Mouse (Mus musculus) G1E (cell line): Measurements from ENCODE around the gene Pkd1l2.

Source experiments
- CTCF ChIP-seq: IDR thresholded peaks from 2 replicates; pipeline ENCODE4 v1.5.1; 2012; ENCODE audit warnings: low read depth, low read length, inconsistent platforms, mixed read lengths
- GATA1 ChIP-seq: IDR thresholded peaks from 2 replicates; pipeline ENCODE4 v1.6.1; 2012; ENCODE audit warnings: borderline replicate concordance, low read length, inconsistent platforms, mixed read lengths
- TAL1 ChIP-seq: conservative IDR thresholded peaks from 2 replicates; pipeline ENCODE4 v1.6.1; 2012; ENCODE audit warnings: low read depth, low read length, inconsistent platforms, mixed read lengths

GRCm38 (mm10) chr8:116952428-116952827, 129.8 kb downstream of the Pkd1l2 start:
- TF ChIP-seq CTCF (no peak), TAL1 (no peak), GATA1 (no peak)
